Mouse (Mus musculus) B cell, adult 62 days (primary cell): ENCODE measurements around the gene Olfr598. TPM values are rescaled to one million over a fixed set of nuclear protein-coding genes. Genes with fewer than 3 reads are reported as not detected.

ENCODE experiments used
- total RNA-seq: library from RNA; stranded (reverse); gene quantifications from 4 replicates; pipeline ENCODE4 v1.2.4, GENCODE M21; 2023

Gene Olfr598
- total RNA-seq = not detected in 4 replicates

DNA sequence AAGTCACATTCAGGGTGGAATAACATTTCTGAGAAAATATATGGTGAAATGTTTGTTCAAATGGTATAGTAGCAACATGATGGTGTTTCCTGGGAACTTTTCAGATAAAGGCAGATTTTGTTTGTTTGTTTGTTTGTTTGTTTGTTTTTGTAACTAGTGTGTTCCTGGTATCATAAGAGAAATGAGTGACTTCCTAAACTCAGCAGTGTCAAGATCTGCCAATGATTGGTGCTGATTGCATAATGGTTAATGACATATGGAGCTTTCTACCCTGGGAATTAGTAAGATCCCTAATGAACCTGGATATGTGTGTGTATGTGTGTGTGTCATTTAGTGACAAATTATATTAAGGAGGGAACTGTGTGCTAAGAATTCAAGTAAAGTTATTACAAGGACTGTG lies at the start of gene Olfr598:
Gene Olfr598 (plus strand): TSS at position 301 of the 400 bp plus-strand sequence.

DNA sequence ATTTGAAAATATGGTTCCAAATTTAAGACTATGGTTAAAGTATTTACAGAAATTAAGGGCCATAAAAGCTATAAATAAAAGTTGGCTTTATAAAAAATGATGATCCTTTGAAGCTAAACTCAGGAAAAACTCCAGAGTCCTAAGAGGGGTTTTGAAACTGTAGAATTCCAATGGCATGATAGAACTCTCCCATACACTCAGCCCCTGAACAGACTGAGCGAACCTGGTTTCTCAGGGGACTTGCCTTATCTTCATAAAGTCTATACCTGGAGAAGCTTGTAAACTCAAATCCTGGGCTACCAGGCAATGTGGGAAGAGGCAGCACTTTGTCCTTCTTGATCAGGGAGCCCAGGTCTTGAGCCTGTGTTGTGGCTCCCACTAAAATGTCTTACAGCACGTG lies 18.0 kb upstream of the Olfr598 start, which contains the start of gene Olfr596:
Gene Olfr596 (plus strand): TSS at position 301 of the 400 bp plus-strand sequence.

DNA sequence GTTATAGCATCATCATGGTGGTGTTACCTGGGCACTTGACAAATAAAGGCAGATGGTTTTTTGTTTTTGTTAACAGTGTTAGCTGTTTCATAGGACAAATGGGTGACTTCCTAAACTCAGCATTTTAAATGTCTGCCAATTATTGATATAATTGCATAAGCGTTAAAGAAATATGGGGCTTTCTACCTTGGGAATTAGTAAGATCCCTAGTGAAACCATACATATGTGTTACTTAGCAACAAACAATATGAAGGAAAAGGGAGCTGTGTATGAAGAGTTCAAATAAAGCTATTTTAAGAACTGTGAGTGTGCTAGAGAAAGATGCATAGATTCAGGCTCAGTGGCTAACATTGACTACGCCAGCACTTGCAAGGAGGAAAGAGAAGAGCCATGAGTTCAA lies 7.4 kb upstream of the Olfr598 start, which contains the start of gene Olfr597:
Gene Olfr597 (plus strand): TSS at position 301 of the 400 bp plus-strand sequence.

DNA sequence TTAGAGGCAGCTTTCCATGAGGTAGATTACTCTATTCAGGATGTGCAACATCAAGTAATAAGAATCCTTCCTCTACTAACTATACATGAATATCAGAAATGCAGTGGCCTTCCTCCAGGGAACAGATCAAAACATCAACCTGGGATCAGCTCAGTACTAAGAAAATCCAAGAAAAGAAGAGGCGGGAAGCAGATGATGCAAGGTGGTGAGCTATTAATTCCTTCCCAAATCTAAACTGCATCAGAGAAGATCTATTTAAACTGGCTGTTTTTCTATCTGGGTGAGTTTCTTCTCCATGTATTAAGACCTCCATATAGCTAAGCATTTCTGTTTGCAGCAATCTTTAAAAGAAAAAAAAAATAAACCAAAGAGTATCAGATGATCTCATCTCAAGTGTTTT lies 12.2 kb downstream of the Olfr598 start, which contains the start of gene Olfr599:
Gene Olfr599 (plus strand): TSS at position 301 of the 400 bp plus-strand sequence.

DNA sequence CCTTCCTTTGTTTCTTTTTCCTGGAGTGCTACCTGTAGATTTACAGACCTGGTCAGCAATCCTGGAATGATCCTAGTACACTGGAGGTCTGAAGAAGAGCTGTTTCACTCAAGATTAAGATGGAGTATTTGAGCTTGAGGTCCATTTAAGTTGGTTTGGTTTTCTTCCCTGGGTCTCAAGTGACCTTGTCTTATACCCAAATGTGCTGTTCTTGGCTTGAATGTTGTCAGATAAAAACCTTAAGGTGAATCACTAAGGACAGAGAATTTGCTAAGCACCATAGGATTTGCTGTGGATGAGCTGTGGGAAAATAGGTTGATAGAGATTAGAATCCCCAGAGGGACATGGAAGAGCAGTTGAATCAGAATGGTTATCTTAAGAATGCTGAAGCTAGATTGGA lies 26.2 kb downstream of the Olfr598 start, which contains the start of gene Olfr600:
Gene Olfr600 (minus strand): TSS at position 101 of the 400 bp plus-strand sequence.

DNA sequence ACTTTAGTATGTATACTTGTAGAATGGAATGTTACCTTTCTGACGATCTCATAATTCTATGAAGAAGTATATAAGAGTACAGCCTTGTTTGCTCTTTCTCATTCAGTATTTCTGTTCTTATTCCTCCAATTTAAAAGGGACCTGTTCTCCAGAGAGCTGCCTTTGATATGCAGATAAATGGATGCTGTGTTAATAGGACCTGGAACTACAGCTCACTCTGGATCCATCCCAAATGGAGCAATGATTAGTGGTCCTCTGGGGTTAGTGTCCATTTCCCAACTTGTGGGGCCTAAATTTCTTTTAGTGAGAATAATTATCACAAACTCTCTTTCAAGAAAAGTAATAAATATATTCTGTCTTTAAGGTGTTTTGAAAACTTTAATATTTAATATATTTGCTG lies 39.2 kb downstream of the Olfr598 start, which contains the start of gene Olfr601:
Gene Olfr601 (minus strand): TSS at position 101 of the 400 bp plus-strand sequence.

Other genes starting within 250 kb of the Olfr598 start
- gene Olfr584, start 241.7 kb upstream of the Olfr598 start, total RNA-seq = not detected in 4 replicates
- gene Olfr585, start 225.8 kb upstream of the Olfr598 start, total RNA-seq = not detected in 4 replicates
- not detected in 4 replicates for gene Olfr586, start 197.9 kb upstream of the Olfr598 start, total RNA-seq
- gene Olfr588-ps1, start 182.7 kb upstream of the Olfr598 start, total RNA-seq = not detected in 4 replicates
- gene Olfr589, start 167.2 kb upstream of the Olfr598 start, total RNA-seq = not detected in 4 replicates
- gene Olfr591, start 145.2 kb upstream of the Olfr598 start, total RNA-seq = not detected in 4 replicates
- not detected in 4 replicates for gene Olfr592, start 138.8 kb upstream of the Olfr598 start, total RNA-seq
- gene Olfr593, start 111.7 kb upstream of the Olfr598 start, total RNA-seq = not detected in 4 replicates
- gene Olfr594, start 106.6 kb upstream of the Olfr598 start, total RNA-seq = not detected in 4 replicates
- not detected in 4 replicates for gene Usp17ld, start 71.1 kb upstream of the Olfr598 start, total RNA-seq
- gene Olfr596, start 17.9 kb upstream of the Olfr598 start, total RNA-seq = not detected in 4 replicates
- gene Olfr597, start 7.3 kb upstream of the Olfr598 start, total RNA-seq = not detected in 4 replicates
- not detected in 4 replicates for gene Olfr599, start 12.3 kb downstream of the Olfr598 start, total RNA-seq
- gene Olfr600, start 26.1 kb downstream of the Olfr598 start, total RNA-seq = not detected in 4 replicates
- not detected in 4 replicates for gene Olfr601, start 39.1 kb downstream of the Olfr598 start, total RNA-seq
- gene Olfr603, start 62.6 kb downstream of the Olfr598 start, total RNA-seq = not detected in 4 replicates
- gene Usp17lc, start 91.5 kb downstream of the Olfr598 start, total RNA-seq = not detected in 4 replicates
- not detected in 4 replicates for gene Olfr605, start 121.9 kb downstream of the Olfr598 start, total RNA-seq
- not detected in 4 replicates for gene Olfr606, start 125.5 kb downstream of the Olfr598 start, total RNA-seq
- gene Olfr607, start 140.6 kb downstream of the Olfr598 start, total RNA-seq = not detected in 4 replicates
- not detected in 4 replicates for gene Olfr608, start 146.3 kb downstream of the Olfr598 start, total RNA-seq
- not detected in 4 replicates for gene Olfr609, start 174.5 kb downstream of the Olfr598 start, total RNA-seq
- gene Olfr610, start 188.6 kb downstream of the Olfr598 start, total RNA-seq = not detected in 4 replicates
- not detected in 4 replicates for gene Olfr611, start 197.3 kb downstream of the Olfr598 start, total RNA-seq
- gene Olfr612, start 219.1 kb downstream of the Olfr598 start, total RNA-seq = not detected in 4 replicates
- gene Olfr613, start 224.5 kb downstream of the Olfr598 start, total RNA-seq = not detected in 4 replicates
- gene Olfr615, start 232.5 kb downstream of the Olfr598 start, total RNA-seq = not detected in 4 replicates
- not detected in 4 replicates for gene Olfr616, start 245.6 kb downstream of the Olfr598 start, total RNA-seq
- gene Olfr617, start 249.5 kb downstream of the Olfr598 start, total RNA-seq = not detected in 4 replicates